10 mouse cellular contexts compared by ENCODE assay signal in the genomic region with DNA sequence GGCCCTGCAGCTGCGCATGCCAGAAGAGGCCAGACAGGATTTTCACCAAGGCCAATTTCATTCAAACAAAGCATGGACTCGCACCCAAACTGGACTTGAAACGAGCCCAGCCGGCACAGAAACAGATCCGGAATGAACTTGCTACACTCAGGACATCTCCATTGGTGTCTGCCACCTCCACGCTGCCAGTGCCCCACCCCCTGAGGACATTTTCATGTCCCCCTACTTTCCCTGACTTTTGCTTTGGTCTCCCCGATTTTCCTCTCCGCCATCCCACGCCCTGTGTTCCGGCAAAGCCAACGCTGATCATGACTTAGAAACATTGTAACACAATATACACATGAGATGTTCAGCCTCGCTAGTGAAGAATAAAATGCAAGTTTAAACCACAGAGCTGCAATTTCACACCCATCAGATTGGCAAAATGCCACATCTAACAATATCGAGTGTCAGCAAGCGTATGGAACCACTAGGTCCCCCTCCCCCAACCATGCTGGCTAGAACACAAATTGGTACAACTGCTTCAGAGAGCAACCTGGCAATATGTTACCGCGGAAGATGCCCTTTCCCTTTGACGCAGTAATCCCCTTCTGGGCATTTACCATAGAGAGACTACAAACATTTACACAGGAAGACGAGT. TPM values are rescaled to one million over a fixed set of nuclear protein-coding genes. Genes with fewer than 3 reads are reported as not detected.
DNase-seq lines count a peak whose midpoint lies in the region; ATAC-seq lines count a peak whose summit lies in the region.
"Had no signal": no experiment of that assay in that cellular context is flagged by ENCODE, and none has a peak within 500 bp of the region (broad histone marks: within the 10 kb centered on the region; RNA-seq: fewer than 3 reads in every experiment).

No protein-coding gene starts in this region.

- H3K9ac ChIP-seq in heart, embryonic 13.5 days = peak overlapping the region; percentile 19; the same call in 1 of the 2 replicates

- no peak for ATAC-seq in heart, embryonic 13.5 days (ENCODE audit: extremely low read depth, insufficient number of reproducible peaks, low FRiP score, low TSS enrichment)
- ATAC-seq: Patski had no signal

- peak overlapping the region; percentile 39; the same call in 1 of the 2 replicates for H3K27ac ChIP-seq in heart, embryonic 13.5 days (replicated peaks)

- no peaks in the 10 kb centered on the region for H3K9me3 ChIP-seq in heart, embryonic 13.5 days

- no peak overlapping the region for H3K4me3 ChIP-seq in heart, embryonic 13.5 days

- H3K27me3 ChIP-seq in heart, embryonic 13.5 days (replicated peaks) = no peaks in the 10 kb centered on the region
- H3K27me3 ChIP-seq: Patski had no signal

- no peaks in the 10 kb centered on the region for H3K36me3 ChIP-seq in heart, embryonic 13.5 days

- intact Hi-C loops in left cerebral cortex, postnatal 25 days (cut with DNase I) = loop anchor here (10.0 kb wide), 1 partner anchor 1093 kb away; a partner anchor contains a TSS

- DNase-seq in heart, adult 9 months (ENCODE audit: low spot score in 2 of 2) = no peak
- DNase-seq in right cerebral cortex, adult 2 months (ENCODE audit: low spot score in 2 of 2) = peak; percentile 51 to 57
- no peak for DNase-seq in right cerebral cortex, adult 18-20 months
- peak; percentile 41 to 59 for DNase-seq in left cerebral cortex, postnatal 25 days (ENCODE audit: low spot score in 2 of 2)
- DNase-seq in testis, postnatal 14 days (ENCODE audit: low spot score) = peak; percentile 52
- no peak for DNase-seq in urinary bladder, postnatal 36 days (ENCODE audit: low spot score in 2 of 2)
- no peak for DNase-seq in c-Kit-positive CD71-positive TER-119-positive erythroid progenitor cells, embryonic 14.5 days (ENCODE audit: low spot score)
- DNase-seq: heart, postnatal 36 days had no signal

- WGBS in heart, embryonic 13.5 days = 70% methylated on average over 18 of the region's 18 CpGs

- H3K4me2 ChIP-seq in heart, embryonic 13.5 days = no peak overlapping the region

- peaks cover 60% of the 10 kb centered on the region for H3K4me1 ChIP-seq in heart, embryonic 13.5 days

RNA-seq across cellular contexts. Expression of a gene that starts 6.7 kb away (rescaled TPM):
- 23.8 and 26.0 TPM in 2 replicates for polyA plus RNA-seq in heart, embryonic 13.5 days (2015; fragmentation: Nextera tagmentation; extraction: Ambion mirVana)
- 100 to 1,000 TPM; 148 to 153 TPM for total RNA-seq in left cerebral cortex, postnatal 25 days (2021)

Comparison
In these comparisons a context has a peak if more than half of its experiments do, and no peak if none do; other contexts are left out.
1. DNase-seq: peak in right cerebral cortex, adult 2 months (2 of 2), left cerebral cortex, postnatal 25 days (2 of 2) and testis, postnatal 14 days (single experiment); none in heart, adult 9 months (0 of 2), right cerebral cortex, adult 18-20 months (single experiment), urinary bladder, postnatal 36 days (0 of 2) and c-Kit-positive CD71-positive TER-119-positive erythroid progenitor cells, embryonic 14.5 days (single experiment).